In genomic region chr2:75101501-75101900, GRCm38 (mm10) we compare ENCODE assay signal across 9 mouse cellular contexts.
DNase-seq lines count a peak whose midpoint lies in the region; ATAC-seq lines count a peak whose summit lies in the region.
"Had no signal": no experiment of that assay in that cellular context is flagged by ENCODE, and none has a peak within 500 bp of the region (broad histone marks: within the 10 kb centered on the region; RNA-seq: fewer than 3 reads in every experiment).

No protein-coding gene starts in this region.

- no peak for ATAC-seq in erythroblast, adult 5-6 weeks (replicated peaks; ENCODE audit: low FRiP score, poor library complexity, severe bottlenecking)

- DNase-seq in heart, adult 11 months, result peak; percentile 82
- DNase-seq in heart, adult 18-20 months, result no peak
- peak; percentile 65 for DNase-seq in embryo, embryonic 11 days
- peak; percentile 49 to 54 for DNase-seq in kidney, postnatal 25 days
- DNase-seq in thymus, postnatal 0 days (ENCODE audit: low spot score), result peak; percentile 39
- no peak for DNase-seq in c-Kit-positive CD71-positive TER-119-positive erythroid progenitor cells, embryonic 14.5 days (ENCODE audit: low spot score)
- no peak for DNase-seq in frontal cortex, postnatal 25 days (ENCODE audit: low spot score in 2 of 2)
- DNase-seq: cerebellum, adult 8-10 months had no signal

Comparison
In these comparisons a context has a peak if more than half of its experiments do, and no peak if none do; other contexts are left out.
1. DNase-seq: peak in heart, adult 11 months (single experiment), embryo, embryonic 11 days (single experiment), kidney, postnatal 25 days (2 of 2) and thymus, postnatal 0 days (single experiment); none in heart, adult 18-20 months (0 of 2), c-Kit-positive CD71-positive TER-119-positive erythroid progenitor cells, embryonic 14.5 days (single experiment) and frontal cortex, postnatal 25 days (0 of 2).